Comparison of ENCODE assay signal across 15 mouse cellular contexts in the genomic region with DNA sequence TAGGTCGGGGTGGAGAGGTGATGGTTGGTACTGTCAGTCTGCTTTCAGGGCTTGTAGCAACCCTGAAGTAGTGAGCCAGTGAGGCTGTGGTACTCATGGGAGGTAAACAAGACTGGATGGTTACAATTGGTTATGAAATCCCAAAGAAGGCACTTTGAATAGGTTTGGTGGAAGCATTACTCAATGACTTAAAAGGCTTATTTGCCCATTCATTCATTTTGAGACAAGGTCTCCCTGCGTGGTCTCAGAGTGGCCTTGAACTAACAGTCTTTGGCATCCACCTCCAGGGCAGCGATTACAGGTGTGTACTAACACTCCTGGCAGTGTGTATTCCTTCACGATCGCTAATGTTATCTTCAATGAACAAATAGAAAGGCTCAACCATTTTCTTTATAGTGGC.
"Had no signal": no experiment of that assay in that cellular context is flagged by ENCODE, and none has a peak within 500 bp of the region (broad histone marks: within the 10 kb centered on the region; RNA-seq: fewer than 3 reads in every experiment).

No protein-coding gene starts in this region.

- H3K9me3 ChIP-seq: limb, embryonic 13.5 days; midbrain, embryonic 12.5 days had no signal

- H3K4me2 ChIP-seq: limb, embryonic 13.5 days; midbrain, embryonic 12.5 days had no signal

- H3K4me3 ChIP-seq: limb, embryonic 13.5 days; midbrain, embryonic 12.5 days had no signal

- H3K36me3 ChIP-seq: limb, embryonic 13.5 days; midbrain, embryonic 12.5 days had no signal

- H3K27me3 ChIP-seq: limb, embryonic 13.5 days; midbrain, embryonic 12.5 days had no signal

- H3K9ac ChIP-seq: limb, embryonic 13.5 days; midbrain, embryonic 12.5 days had no signal

- ATAC-seq: hindbrain, embryonic 16.5 days had no signal

- H3K27ac ChIP-seq: kidney, postnatal 0 days; limb, embryonic 13.5 days; midbrain, embryonic 12.5 days; stomach, postnatal 0 days had no signal

- DNase-seq: kidney, adult 11 months; kidney, adult 9 months; kidney, postnatal 36 days; layer of hippocampus, adult 9-11 months; layer of hippocampus, postnatal 36 days; lung, adult 18-20 months; lung, postnatal 10 days; right cerebral cortex, adult 18-20 months; right cerebral cortex, postnatal 25 days; thymus, postnatal 4 days had no signal
